Mouse (Mus musculus) cerebellum, postnatal 25 days (tissue): ENCODE measurements at regions not wholly inside any gene's neighbourhood (a gene's known extent, or its start where the extent isn't known, plus 50 kb on each side); places are given as distances from the start of the nearest gene placed in this dataset.
A peak's percentile ranks its signal among the peaks of the same experiment; 100 is the strongest.
"Not testable (repeated sequence)": the region's sequence is repeated elsewhere in the genome, so short reads cannot be mapped to it uniquely, and the experiment has no call there.

Source experiments
- DNase-seq, 2 experiments: peaks; one replicate each; pipeline ENCODE4 v3.0.0; 2021; ENCODE audit warnings: mixed read lengths in 2 of 2

DNA sequence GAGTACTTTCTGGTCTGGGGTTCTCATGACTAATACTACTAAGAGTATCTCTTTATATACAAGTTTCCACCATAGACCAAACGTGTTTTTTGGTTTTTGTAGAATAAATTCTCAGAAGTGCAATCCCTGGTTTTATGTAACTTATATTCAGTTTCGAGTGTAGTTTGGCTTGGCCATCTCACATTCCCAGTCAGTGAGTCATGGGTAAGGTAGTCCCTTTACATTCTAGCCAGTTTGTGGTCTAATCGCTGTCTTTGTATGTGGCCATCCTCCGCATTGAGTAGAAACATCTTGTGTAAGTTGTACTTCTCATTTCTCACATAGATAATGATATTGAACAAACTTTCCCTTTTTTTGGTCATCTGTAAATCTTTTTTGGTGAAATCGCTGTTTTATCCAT lies 88.3 kb downstream of the Anxa5 start:
- no peak for DNase-seq

DNA sequence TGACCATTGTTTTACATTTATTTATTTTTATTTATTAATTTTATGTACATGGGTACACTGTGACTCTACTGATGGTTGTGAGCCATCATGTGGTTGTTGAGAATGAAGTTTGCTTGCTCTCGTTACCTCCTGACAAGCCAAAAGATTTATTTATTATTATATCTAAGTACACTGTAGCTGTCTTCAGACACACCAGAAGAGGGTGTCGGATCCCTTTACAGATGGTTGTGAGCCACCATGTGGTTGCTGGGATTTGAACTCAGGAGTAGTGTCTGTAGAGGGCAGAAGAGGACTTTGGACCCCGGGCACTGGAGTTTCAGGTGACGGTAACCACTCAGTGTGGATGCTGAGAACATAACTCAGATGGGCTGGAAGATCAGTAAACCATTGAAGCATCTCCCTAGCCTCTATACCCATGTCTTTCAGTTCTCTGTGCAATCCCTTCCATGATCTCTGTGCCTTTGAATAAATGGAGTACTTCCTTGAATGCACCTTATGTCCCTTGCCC lies 92.2 kb downstream of the Anxa5 start:
- DNase-seq: no peak

DNA sequence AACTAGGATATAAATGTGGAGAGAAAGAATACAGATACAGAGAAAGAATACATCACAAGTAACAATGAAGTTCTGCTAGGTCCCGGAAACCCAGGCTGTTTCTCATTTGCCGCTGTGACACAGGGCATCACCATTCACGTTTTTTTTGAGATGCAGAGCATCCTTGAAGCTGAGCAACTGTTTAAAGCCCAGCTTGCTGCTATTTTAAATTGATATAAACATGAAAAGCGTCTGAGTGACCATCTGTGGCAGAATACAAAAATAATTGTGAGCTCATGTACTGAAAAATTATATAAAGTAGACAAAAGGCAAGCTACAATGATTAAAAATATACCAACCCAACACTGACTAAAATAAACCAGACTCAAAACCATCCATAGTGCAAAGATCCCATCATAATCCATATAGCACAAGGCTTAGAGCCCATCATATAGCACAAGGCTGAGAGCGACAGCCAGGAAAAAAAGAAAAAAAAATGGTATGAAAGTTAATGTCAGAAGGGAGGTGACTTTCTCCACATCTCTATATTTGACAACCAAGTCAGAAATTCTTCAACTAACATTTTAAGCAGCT lies 94.0 kb downstream of the Anxa5 start:
- no peak for DNase-seq

GRCm38 (mm10) chr3:36375722-36376121 lies 100.0 kb downstream of the Anxa5 start:
- no peak for DNase-seq

DNA sequence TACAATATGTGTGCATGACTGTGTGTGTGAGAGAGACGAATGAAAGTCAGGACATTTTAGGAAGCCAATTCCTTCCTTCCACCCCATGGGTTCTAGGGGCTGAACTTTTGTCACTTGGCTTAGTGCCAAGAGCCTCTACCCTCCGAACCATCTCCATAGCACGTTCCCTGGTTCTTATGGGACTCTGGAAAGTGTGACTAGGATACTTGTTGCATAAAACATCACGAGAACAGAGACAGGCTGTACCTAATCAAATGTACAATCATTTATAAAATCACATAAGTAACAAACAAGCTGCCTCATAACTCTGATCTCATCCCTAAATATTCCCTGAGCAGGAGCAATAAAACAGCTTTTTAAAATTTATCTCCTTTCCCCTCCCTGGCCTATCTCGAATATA lies 100.8 kb downstream of the Anxa5 start:
- no peak for DNase-seq

DNA sequence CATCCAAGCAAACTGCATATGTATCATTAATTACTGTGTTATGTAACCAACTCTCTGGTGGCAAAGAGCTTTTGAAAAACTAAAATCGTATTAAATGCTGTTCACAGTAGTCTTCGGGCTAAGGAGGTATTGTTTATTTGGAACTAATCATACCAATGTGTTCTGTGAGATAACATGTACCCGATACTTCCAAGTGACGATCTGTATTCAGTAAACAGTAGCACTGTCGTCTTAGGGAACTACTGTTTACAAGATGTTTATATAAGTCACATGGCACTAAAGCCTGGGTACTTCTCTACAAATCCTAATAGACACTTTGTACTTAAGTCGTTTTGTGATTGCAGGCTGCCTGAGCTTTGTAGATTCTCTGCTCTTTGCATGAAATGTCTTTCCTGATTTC lies 114.8 kb downstream of the Anxa5 start:
- DNase-seq: no peak

DNA sequence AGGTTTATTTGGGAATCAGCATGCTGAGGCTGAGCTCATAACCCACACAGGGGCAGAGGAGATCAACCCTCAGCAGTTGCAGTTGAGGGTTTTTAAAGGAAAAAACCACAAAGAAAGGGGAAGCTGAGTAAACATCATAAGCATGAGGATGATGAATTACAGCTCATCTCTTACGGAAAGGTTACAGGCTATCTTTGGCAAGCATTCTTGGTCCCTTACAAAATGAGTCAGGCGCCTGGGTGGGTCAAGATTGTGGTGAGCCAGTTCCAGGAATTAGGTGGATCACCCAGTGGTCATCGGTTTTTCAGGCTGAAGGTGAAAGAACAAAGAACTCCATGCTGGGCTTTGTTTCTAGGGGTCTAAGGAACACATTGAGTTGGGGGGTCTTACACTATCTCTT lies 121.5 kb downstream of the Anxa5 start:
- not testable (repeated sequence) for DNase-seq

DNA sequence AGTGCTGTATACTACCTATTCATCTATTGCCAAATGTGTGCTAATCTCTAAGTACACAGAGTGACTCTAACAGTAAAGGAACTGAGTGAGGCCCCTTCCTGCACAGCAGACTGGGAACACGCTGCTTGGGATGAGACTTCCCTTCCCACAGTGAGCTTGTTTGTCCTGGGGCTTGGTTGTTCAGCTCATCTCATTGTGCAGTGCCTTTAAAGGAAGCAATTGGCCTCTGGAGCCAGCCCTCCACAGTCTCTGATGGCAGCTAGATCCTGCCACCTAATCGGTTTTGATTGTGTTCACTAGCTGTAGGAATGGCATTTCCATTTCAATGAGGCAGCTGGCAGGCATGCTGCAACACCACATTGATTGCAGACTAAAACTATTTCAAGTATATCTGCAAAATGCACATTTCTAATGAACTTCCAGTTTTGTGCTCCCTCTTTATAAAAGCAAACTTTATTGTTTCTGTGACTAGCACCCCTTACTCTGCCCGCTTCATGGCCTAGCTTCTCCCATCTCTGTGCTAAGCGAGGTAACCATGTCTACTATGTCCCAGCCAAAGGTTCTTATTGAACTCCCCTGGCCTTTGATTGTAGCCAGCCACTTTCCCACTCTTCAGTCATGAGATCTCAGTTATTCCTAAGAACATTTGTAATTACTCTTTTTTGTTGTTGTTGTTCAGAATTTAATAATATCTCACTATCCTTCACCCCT lies 123.5 kb downstream of the Anxa5 start:
- DNase-seq: no peak

DNA sequence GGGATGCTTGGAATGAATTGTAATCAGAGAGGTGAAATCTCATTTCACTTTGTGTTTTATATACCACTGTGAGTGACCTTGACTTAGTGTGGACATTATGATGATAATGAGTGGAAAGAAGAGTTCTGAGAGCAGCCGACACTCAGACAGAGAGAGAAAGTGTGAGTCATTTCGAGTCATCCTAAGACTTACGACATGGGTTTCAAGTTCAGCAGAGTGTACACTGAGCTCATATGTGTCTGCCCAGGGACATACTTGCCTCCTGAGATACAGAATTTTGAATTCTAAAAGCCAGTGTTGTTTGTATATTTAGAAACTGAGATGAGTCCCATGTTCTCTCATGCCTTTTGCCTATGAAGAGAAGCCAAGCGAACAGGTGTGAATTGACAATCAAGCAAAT lies 126.6 kb downstream of the Anxa5 start:
- DNase-seq: no peak

GRCm38 (mm10) chr3:36340889-36341533 lies 118.9 kb upstream of the Qrfpr start:
- DNase-seq: peak in 1 of 2 experiments; percentile 38

DNA sequence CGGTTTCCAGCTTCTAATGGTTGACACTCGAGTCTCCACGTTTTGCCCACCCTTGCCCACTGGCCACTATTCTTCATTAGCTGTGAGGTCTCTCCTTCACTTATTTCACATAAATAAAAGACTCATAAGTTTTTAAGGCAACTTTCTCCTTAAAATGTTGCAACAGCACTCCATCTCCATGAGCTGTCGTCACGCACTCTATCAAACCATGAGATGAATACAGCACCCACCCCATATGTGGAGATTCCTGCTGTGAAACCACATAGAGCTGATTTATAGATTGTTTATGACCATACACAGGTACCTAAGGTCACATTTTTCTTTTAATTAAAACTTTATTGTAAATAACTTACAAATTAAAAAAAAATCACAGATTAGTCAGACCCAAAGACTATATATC lies 117.5 kb upstream of the Qrfpr start:
- DNase-seq: no peak

GRCm38 (mm10) chr3:36334279-36334678 lies 112.2 kb upstream of the Qrfpr start:
- DNase-seq: no peak

DNA sequence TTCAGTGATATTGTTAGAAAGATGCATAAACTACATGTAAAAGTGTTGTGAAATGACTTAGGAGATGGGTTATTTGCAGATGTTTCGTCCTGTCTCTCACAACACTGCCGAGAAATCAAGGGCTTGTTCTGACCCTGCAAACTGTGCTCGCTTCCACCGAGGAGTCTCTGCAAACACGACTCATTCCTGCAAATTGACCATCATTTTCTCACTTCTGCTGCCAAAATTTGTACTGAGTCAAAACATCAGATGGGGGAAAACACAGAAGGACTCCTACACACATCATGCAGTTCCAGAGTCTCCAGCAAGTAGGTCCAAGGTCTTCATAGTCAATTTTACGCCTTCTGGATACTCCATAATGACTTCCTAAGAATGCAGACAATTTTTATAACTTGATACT lies 109.9 kb upstream of the Qrfpr start:
- DNase-seq: no peak

DNA sequence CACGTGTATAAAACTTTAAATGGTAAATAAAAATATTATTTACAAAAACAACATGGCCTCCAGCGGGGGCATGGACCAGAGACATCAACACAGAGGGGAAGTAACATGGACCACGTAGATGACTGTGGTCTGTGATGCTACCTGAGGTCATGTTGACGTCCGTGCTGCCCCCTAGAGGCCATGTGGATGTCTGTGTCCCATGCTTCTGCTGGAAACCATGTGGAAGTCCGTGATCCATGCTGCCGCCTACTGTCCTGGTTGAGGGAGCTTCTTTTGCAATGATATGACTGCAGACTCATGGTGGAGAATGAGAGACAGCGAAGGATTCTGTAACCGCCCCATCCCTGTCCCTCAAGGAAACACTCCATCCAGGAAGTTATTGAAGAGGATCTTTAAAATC lies 108.5 kb upstream of the Qrfpr start:
- DNase-seq: peak; percentile 11 to 48

DNA sequence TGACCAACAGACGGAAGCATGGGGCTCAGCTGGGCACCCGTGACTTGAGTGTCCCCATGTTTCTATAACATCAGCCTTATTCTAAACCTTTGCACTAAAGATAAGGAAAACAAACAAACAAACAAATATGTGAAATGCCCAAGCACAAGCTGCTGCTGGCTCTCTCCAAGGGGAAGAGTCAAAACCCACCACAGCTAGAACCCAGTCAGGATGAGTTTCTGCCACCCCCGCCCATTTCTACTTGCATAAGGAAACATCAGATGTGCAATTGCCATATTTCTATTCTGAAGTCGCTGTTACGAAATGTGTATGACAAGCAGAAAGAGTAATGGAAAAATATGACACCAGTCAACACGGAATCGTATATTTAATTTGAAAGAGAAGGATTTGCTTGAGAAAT lies 107.5 kb upstream of the Qrfpr start:
- DNase-seq: no peak

DNA sequence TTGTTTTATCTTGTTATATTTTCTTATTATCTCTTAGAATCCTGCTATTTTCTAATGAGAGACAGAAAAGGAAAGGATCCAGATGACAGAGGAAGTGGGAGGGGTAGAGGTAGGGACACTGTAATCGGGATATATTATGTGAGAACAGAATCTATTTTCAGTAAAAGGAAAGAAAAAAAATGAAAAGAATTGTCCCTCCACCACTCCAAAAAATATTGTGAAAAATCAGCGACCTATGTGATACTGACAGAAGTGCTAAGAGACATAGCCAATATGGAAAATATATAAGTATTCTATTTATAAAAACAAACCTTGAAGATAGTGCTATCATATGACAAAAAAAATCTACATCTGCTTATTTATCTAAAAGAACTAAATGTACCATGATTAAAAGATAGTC lies 106.8 kb upstream of the Qrfpr start:
- DNase-seq: no peak

DNA sequence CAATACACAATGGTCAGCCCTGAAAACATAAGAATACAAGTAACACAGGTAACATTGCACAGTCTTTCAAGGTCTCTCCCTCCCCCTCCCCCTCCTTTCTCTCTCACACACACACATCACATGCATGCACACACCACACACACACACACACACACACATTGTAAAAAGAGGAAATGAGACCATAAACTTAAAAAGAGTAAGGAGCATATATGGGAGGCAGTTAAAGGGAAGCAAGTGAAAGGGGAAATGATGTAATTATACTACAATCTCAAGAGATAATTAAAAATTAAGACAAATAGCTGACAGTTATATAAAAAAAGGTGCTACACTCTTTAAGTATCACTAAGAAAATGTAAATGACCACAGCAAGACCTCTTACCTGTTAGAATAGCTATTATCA lies 96.5 kb upstream of the Qrfpr start:
- DNase-seq: no peak

DNA sequence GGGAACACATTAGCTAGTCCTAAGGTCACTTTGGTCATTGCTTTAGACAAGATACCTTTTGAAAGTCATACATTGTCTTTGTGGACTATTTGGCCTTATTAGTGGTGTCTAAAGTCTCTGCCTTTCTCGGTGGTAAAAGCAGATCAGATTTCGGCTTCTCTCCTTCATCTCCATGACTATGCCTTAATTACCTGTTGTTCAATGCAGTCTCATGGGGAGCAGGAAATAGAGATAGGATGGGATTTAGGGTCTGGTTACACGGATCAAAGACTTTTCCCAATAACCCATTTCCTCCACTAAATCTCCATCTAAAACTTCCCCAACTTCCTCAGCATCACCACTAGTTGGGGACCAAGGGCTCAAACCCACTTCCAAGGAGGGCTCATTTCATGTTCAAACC lies 89.2 kb upstream of the Qrfpr start:
- DNase-seq: no peak

DNA sequence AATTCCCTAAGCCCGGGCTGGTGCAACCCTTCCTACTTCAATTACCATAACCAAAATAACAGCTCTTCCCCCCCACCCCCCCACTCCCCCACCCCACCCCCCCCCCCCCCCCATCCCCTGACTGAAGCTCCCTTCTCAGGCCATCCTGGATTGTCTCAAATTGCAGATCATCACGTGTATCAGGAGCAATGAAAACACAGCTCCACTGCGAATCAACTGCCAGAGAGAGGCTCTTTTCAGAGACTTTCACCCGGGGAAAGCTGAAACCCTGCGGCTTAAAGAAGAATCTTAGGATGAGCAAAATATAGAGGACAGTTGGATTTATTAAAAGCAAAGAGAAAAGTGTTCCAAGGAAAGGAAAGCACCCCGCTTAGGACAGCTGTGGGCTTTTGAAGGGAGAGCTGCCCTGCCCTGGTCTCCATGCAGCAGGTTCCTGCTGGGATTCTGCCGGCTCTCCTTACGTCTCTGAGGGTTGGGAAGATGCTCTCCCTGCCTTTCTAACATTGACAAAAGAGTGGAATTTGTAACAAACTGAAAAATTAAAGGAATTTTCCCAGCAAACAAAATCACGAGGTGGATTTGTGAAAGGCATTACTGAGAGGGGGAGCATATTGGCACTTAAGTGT lies 88.6 kb upstream of the Qrfpr start:
- no peak for DNase-seq

DNA sequence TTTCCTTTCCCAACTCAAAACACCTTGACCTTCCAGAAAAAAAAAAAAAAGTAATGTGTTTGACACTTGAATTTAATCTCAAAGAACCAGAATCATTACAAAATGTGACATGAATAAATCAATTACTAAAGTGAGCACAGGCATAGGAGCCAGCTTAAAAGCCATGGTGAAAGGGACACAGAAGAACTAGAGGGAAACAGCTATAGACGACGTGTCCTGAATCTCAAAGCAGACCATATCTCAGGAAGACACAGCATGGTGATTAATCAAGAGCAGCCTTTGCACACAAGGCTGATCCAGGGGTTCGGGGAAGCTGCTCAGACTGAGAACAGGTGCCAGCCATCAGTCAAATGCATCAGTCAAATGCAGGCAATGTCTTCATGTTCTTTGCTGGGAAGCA lies 74.7 kb upstream of the Qrfpr start:
- no peak for DNase-seq

GRCm38 (mm10) chr3:36291971-36292370 lies 69.9 kb upstream of the Qrfpr start:
- no peak for DNase-seq

GRCm38 (mm10) chr3:36284066-36284465 lies 62.0 kb upstream of the Qrfpr start:
- no peak for DNase-seq

DNA sequence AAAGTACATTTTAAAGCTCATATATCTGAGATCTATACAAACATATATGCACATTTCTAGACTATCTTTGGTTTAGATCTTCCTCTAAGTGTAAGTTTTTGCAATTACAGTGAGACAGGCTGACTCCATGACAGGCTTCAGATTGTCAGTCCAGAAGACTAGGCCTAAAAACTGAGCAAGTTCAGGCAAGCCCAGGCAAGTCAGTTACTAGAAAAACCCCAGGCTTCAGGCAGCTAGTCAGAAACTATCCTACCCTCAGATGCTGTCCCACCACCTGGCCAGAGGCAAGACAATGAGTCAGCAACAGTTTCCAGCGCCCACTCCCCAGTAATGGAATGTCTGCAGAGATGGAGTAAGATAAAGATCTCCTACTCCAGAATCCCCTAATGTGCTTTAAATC lies 53.4 kb upstream of the Qrfpr start:
- no peak for DNase-seq
